In the genomic region with DNA sequence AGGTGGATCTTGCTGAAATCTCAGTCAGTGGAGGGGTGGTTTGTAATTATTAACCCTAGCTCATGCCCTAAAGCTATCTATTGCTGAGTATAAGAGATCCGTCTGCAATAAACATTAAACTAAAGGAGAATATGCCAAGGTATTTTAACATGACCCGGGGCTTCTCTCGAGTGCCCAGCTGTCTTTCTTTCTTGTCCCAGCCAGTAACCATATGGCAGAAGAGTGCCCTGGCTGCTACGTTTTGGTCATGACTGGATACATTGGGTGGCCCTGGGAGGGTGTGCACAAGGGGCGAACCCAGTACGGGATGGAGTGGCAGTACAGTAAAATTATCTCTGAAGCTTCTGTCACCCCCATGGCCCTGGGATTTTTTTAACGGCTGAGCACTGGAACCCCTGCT, we compare ENCODE assay signal across 16 mouse cellular contexts.
"Had no signal": no experiment of that assay in that cellular context is flagged by ENCODE, and none has a peak within 500 bp of the region (broad histone marks: within the 10 kb centered on the region; RNA-seq: fewer than 3 reads in every experiment).

No protein-coding gene starts in this region.

- H3K9ac ChIP-seq: lung, embryonic 15.5 days; midbrain, embryonic 13.5 days; midbrain, embryonic 15.5 days; neural tube, embryonic 12.5 days; stomach, embryonic 15.5 days had no signal

- H3K4me2 ChIP-seq: lung, embryonic 15.5 days; midbrain, embryonic 11.5 days; midbrain, embryonic 13.5 days; midbrain, embryonic 15.5 days; neural tube, embryonic 12.5 days; stomach, embryonic 15.5 days had no signal

- H3K4me1 ChIP-seq: megakaryocyte, embryonic 14.5 days had no signal

- ATAC-seq: lung, postnatal 0 days; midbrain, embryonic 13.5 days; midbrain, embryonic 15.5 days had no signal

- H3K27ac ChIP-seq: lung, embryonic 15.5 days; macrophage; midbrain, embryonic 13.5 days; midbrain, embryonic 15.5 days; neural tube, embryonic 12.5 days; stomach, embryonic 15.5 days; stomach, postnatal 0 days had no signal

- H3K27me3 ChIP-seq: lung, embryonic 15.5 days; megakaryocyte, embryonic 14.5 days; neural tube, embryonic 12.5 days; stomach, embryonic 15.5 days had no signal

- DNase-seq: lung, postnatal 14 days; lung, postnatal 36 days; right cerebral cortex, postnatal 14 days; thymus, adult 2 months; thymus, postnatal 25 days; thymus, postnatal 4 days had no signal

- H3K9me3 ChIP-seq: lung, embryonic 15.5 days; midbrain, embryonic 13.5 days; midbrain, embryonic 15.5 days; neural tube, embryonic 12.5 days; stomach, embryonic 15.5 days had no signal

- H3K36me3 ChIP-seq: lung, embryonic 15.5 days; midbrain, embryonic 13.5 days; midbrain, embryonic 15.5 days; neural tube, embryonic 12.5 days; stomach, embryonic 15.5 days had no signal

- H3K4me3 ChIP-seq: lung, embryonic 15.5 days; megakaryocyte, embryonic 14.5 days; midbrain, embryonic 13.5 days; midbrain, embryonic 15.5 days; neural tube, embryonic 12.5 days; stomach, embryonic 15.5 days had no signal
